Mouse (Mus musculus) lung, postnatal 0 days (tissue): ENCODE data around the gene Hoxb2.

Experiments
- CTCF ChIP-seq: IDR thresholded peaks from 2 replicates; pipeline ENCODE4 v1.5.1; 2016; ENCODE audit warnings: antibody characterized with exemption, mild to moderate bottlenecking
- EP300 ChIP-seq: IDR thresholded peaks from 2 replicates; pipeline ENCODE4 v1.6.1; 2016; ENCODE audit warnings: antibody characterized with exemption, mild to moderate bottlenecking, control low read depth

DNA sequence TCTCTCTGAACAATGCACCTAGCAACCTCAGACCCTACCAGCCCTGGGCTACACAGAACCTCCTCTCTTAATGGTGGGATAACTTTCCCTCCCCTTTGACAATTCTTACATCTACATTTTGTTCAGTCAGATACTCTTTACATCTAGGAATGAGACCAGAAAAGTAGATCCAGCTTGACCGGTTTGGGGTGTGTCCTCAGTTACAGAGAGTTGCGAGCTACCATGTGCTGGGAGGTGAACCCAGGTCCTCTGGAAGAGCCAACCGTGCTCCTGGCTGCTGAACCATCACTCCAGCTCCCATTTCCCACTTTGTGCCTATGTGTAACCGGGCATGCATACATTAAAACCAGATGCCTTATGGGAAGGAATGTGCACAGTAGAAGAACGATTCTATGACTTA is 33.1 kb downstream of the Hoxb2 start:
- TF ChIP-seq CTCF, result no peak
- TF ChIP-seq EP300, result no peak
